Mouse (Mus musculus) C2C12 (cell line): ENCODE measurements around the gene Kpnb1. TPM values are rescaled to one million over a fixed set of nuclear protein-coding genes. Genes with fewer than 3 reads are reported as not detected.

ENCODE experiments used
- H3K27me3 ChIP-seq: one replicate; pipeline ENCODE4 v1.6.1; 2011; ENCODE audit not compliant: control insufficient read depth, insufficient read depth, insufficient read length
- H3K36me3 ChIP-seq: one replicate; pipeline ENCODE4 v1.6.1; 2011; ENCODE audit not compliant: control insufficient read depth, insufficient read depth
- H3K4me3 ChIP-seq: one replicate; pipeline ENCODE4 v1.5.1; 2011; ENCODE audit warnings: mild to moderate bottlenecking, control low read depth; ENCODE audit not compliant: poor library complexity, insufficient read depth, severe bottlenecking
- H3K79me2 ChIP-seq: one replicate; pipeline ENCODE4 v1.6.1; 2011; ENCODE audit not compliant: control insufficient read depth, insufficient read depth
- H3K79me3 ChIP-seq: one replicate; pipeline ENCODE4 v1.6.1; 2011; ENCODE audit warnings: low read depth, control low read depth
- H3ac ChIP-seq: one replicate; pipeline ENCODE3; 2011; ENCODE audit warnings: low read depth; ENCODE audit not compliant: control insufficient read depth, insufficient read length
- CEBPB ChIP-seq: IDR thresholded peaks from one replicate; pipeline ENCODE4 v1.6.1; 2011; ENCODE audit warnings: low read depth, mild to moderate bottlenecking, control low read depth, moderate library complexity
- CTCF ChIP-seq: IDR thresholded peaks from one replicate; pipeline ENCODE4 v1.5.1; 2011; ENCODE audit not compliant: control insufficient read depth, insufficient read depth, insufficient read length
- FOSL1 ChIP-seq: IDR thresholded peaks from one replicate; pipeline ENCODE4 v1.8.0; 2011; ENCODE audit warnings: mild to moderate bottlenecking, low read length; ENCODE audit not compliant: poor library complexity, insufficient read depth, severe bottlenecking
- MAX ChIP-seq: IDR thresholded peaks from one replicate; pipeline ENCODE4 v1.6.1; 2011; ENCODE audit warnings: mild to moderate bottlenecking, control low read depth
- MYOD1 ChIP-seq: IDR thresholded peaks from one replicate; pipeline ENCODE4 v1.6.1; 2011; ENCODE audit warnings: low read depth; ENCODE audit not compliant: control insufficient read depth, insufficient read length
- MYOG ChIP-seq: IDR thresholded peaks from one replicate; pipeline ENCODE4 v1.6.1; 2011; ENCODE audit not compliant: control insufficient read depth, insufficient read length; ENCODE audit errors: extremely low read depth
- USF1 ChIP-seq: IDR thresholded peaks from one replicate; pipeline ENCODE4 v1.6.1; 2011; ENCODE audit warnings: low read depth, mild to moderate bottlenecking, control low read depth, moderate library complexity
- microRNA-seq: library from miRNA; unstranded; fragments of <30 nt; microRNA quantifications from one replicate; pipeline ENCODE4, GENCODE M21; 2019; ENCODE audit warnings: borderline microRNAs expressed
- polyA plus RNA-seq: library from polyadenylated mRNA; unstranded; fragments of >200 nt; fragmentation: generic; extraction: Trizol; gene quantifications from one replicate; pipeline ENCODE4 v1.2.1, GENCODE M21; 2012; ENCODE audit warnings: missing spikeins

The Kpnb1 gene
- polyA plus RNA-seq, 1 experiment: 180 TPM

GRCm38 (mm10) chr11:97114671-97115601 lies 72.7 kb downstream of the Kpnb1 start, which contains the start of gene Tbx21:
Gene Tbx21 (minus strand): TSS chr11:97115331.
- TF ChIP-seq USF1: no peak
- TF ChIP-seq CTCF: no peak
- no peak for TF ChIP-seq CEBPB
- TF ChIP-seq MYOG: no peak
- TF ChIP-seq MYOD1: no peak
- no peak for TF ChIP-seq FOSL1
- no peak for TF ChIP-seq MAX
- Histone ChIP-seq H3K79me3 (no peaks in the 10 kb centered on the region), H3K27me3 (peaks cover 68% of the 10 kb centered on the region), H3K79me2 (no peaks in the 10 kb centered on the region), H3ac (no peak within 1 kb of the TSS), H3K36me3 (no peaks in the 10 kb centered on the region), H3K4me3 (no peak within 1 kb of the TSS)

GRCm38 (mm10) chr11:97112519-97113125 lies 75.1 kb downstream of the Kpnb1 start:
- no peaks in the 10 kb centered on the region for H3K36me3 ChIP-seq
- no peak overlapping the region for H3K4me3 ChIP-seq
- TF ChIP-seq CTCF (no peak), MYOD1 (no peak), CEBPB (no peak), FOSL1 (no peak), USF1 (no peak), MYOG (no peak), MAX (no peak)
- no peaks in the 10 kb centered on the region for H3K79me3 ChIP-seq
- peaks cover 59% of the 10 kb centered on the region for H3K27me3 ChIP-seq
- no peak overlapping the region for H3ac ChIP-seq
- no peaks in the 10 kb centered on the region for H3K79me2 ChIP-seq

Small RNA genes within 50 kb of the gene (microRNA-seq; reads per million reads assigned to microRNA genes)
- not detected for gene Mir7235

Other genes with a start within 250 kb of the Kpnb1 start
- gene Pnpo, start 243.9 kb downstream of the Kpnb1 start, polyA plus RNA-seq: 8.5 TPM
- 13.9 TPM for gene Sp2, start 204.9 kb downstream of the Kpnb1 start, polyA plus RNA-seq
- 5.5 TPM for gene Sp6, start 174.5 kb downstream of the Kpnb1 start, polyA plus RNA-seq
- gene Scrn2, start 157.9 kb downstream of the Kpnb1 start, polyA plus RNA-seq: 21.1 TPM
- gene Lrrc46, start 146.5 kb downstream of the Kpnb1 start, polyA plus RNA-seq: 1.0 TPM
- gene Mrpl10, start 146.3 kb downstream of the Kpnb1 start, polyA plus RNA-seq: 77.5 TPM
- gene Osbpl7, start 137.3 kb downstream of the Kpnb1 start, polyA plus RNA-seq: 1.8 TPM
- not detected for gene Tbx21, start 72.5 kb downstream of the Kpnb1 start, polyA plus RNA-seq
- gene Tbkbp1, start 36.4 kb downstream of the Kpnb1 start, polyA plus RNA-seq: 0.46 TPM
- gene Npepps, start 92.8 kb upstream of the Kpnb1 start, polyA plus RNA-seq: 37.8 TPM
- gene Mrpl45, start 127.8 kb upstream of the Kpnb1 start, polyA plus RNA-seq: 48.5 TPM
- 0.05 TPM for gene Gpr179, start 164.2 kb upstream of the Kpnb1 start, polyA plus RNA-seq
- 8.1 TPM for gene Socs7, start 174.7 kb upstream of the Kpnb1 start, polyA plus RNA-seq
- gene Arhgap23, start 227.7 kb upstream of the Kpnb1 start, polyA plus RNA-seq: 23.9 TPM